Mouse (Mus musculus): ENCODE results near the gene Lrrc3. TPM values are rescaled to one million over a fixed set of nuclear protein-coding genes. Genes with fewer than 3 reads are reported as not detected.
A peak's percentile ranks its signal among the peaks of the same experiment; 100 is the strongest.

Lrrc3 gene
- total RNA-seq, 2 experiments from 2014 or later, result not detected

- ATAC-seq (replicated peaks; ENCODE audit: poor library complexity), result peak; percentile 60
Observed at GRCm38 (mm10) chr10:77878985-77879384, 23.4 kb downstream of the Lrrc3 start.

GRCm38 (mm10) chr10:77869651-77870050, 32.7 kb downstream of the Lrrc3 start:
- no peak for ATAC-seq (replicated peaks; ENCODE audit: poor library complexity)

DNA sequence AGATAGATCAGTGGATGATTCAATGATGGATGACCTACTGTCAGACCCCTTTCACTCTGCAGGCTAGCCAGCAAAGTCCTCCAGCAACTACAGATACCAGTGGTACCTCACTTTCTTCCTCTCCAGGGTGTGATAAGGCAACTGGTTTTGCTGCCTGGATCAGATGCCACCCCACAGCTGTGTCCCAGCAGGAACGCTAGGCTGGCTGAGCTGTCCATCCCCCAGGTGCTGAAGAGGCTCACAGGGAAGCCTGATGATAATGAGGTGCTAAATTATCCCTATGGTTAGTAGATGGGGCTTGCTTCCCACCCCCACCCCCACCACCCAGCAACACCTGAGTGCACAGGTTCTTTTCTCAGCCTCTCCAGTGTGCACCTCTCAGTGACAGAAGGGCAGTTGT, 34.8 kb downstream of the Lrrc3 start:
- no peak for ATAC-seq (replicated peaks; ENCODE audit: poor library complexity)

DNA sequence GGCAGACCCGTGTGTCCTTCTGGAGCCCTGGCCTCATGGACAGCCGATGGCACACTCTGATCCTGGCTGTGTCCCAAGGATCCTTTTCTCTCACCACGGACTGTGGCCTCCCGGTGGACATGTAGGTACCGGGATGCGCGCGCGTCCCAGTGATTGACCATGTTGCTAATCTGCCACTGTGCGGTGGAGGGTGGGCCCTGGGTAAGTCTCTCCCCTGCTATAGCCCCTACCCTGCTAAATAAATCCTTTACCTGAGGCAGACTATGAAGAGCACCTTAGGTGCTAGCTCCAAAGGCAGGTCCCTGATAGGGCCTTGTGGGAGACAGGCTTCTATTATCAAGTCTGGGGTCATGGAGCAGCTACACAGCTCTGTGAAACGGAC, 37.6 kb downstream of the Lrrc3 start:
- no peak for ATAC-seq (replicated peaks; ENCODE audit: poor library complexity)

GRCm38 (mm10) chr10:77864067-77864761, 38.1 kb downstream of the Lrrc3 start:
- peak; percentile 98 for ATAC-seq (replicated peaks; ENCODE audit: poor library complexity)

- no peak for ATAC-seq (replicated peaks; ENCODE audit: poor library complexity)
Observed at GRCm38 (mm10) chr10:77861675-77862074, 40.7 kb downstream of the Lrrc3 start, which contains the start of gene Gm3285. TSS of gene Gm3285 (plus strand) at chr10:77861975.

DNA sequence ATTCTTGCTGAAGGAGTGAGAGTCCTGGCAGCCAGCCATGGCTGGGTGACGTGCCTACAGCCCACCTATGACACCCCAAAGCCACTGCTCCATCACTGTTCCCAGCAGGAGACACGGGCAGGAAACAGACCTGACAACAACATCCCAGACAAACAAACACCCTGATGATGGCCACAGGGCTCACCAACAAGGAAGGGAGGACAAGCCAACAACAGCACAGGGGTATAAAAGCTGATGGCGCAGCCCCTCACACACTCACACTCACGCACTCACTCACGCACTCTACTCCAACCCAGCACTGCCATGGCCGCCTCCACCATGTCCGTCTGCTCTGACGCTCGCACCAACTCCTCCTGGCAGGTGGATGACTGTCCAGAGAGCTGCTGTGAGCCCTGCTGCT, 49.8 kb downstream of the Lrrc3 start, which contains the start of gene Gm10318:
Gene Gm10318 (plus strand): TSS at position 301 of the 400 bp plus-strand sequence.
- ATAC-seq (replicated peaks; ENCODE audit: poor library complexity), result no peak

Other genes with a start within 250 kb of the Lrrc3 start
- 0.12 and 0.96 TPM in 2 replicates for gene Tspear, start 216.0 kb downstream of the Lrrc3 start, total RNA-seq (2015)
- not detected in 2 replicates for gene Tspear, start 216.0 kb downstream of the Lrrc3 start, total RNA-seq (2017)
- not detected in 2 replicates for gene Gm19402, start 211.8 kb downstream of the Lrrc3 start, total RNA-seq (2015)
- not detected in 2 replicates for gene Gm19402, start 211.8 kb downstream of the Lrrc3 start, total RNA-seq (2017)
- gene Gm9508, start 205.3 kb downstream of the Lrrc3 start, total RNA-seq (2015), result not detected in 2 replicates
- gene Gm9508, start 205.3 kb downstream of the Lrrc3 start, total RNA-seq (2017), result not detected in 2 replicates
- gene Gm10272, start 195.9 kb downstream of the Lrrc3 start, total RNA-seq (2015), result not detected in 2 replicates
- not detected in 2 replicates for gene Gm10272, start 195.9 kb downstream of the Lrrc3 start, total RNA-seq (2017)
- gene Gm10024, start 191.1 kb downstream of the Lrrc3 start, total RNA-seq (2015), result not detected in 2 replicates
- gene Gm10024, start 191.1 kb downstream of the Lrrc3 start, total RNA-seq (2017), result not detected in 2 replicates
- gene Gm10142, start 186.7 kb downstream of the Lrrc3 start, total RNA-seq (2015), result not detected in 2 replicates
- not detected in 2 replicates for gene Gm10142, start 186.7 kb downstream of the Lrrc3 start, total RNA-seq (2017)
- not detected in 2 replicates for gene Krtap12-1, start 181.9 kb downstream of the Lrrc3 start, total RNA-seq (2015)
- not detected in 2 replicates for gene Krtap12-1, start 181.9 kb downstream of the Lrrc3 start, total RNA-seq (2017)
- not detected in 2 replicates for gene Gm10100, start 176.1 kb downstream of the Lrrc3 start, total RNA-seq (2015)
- not detected in 2 replicates for gene Gm10100, start 176.1 kb downstream of the Lrrc3 start, total RNA-seq (2017)
- not detected in 2 replicates for gene Gm18596, start 159.9 kb downstream of the Lrrc3 start, total RNA-seq (2015)
- gene Gm18596, start 159.9 kb downstream of the Lrrc3 start, total RNA-seq (2017), result not detected in 2 replicates
- gene Gm9736, start 151.2 kb downstream of the Lrrc3 start, total RNA-seq (2015), result not detected in 2 replicates
- gene Gm9736, start 151.2 kb downstream of the Lrrc3 start, total RNA-seq (2017), result not detected in 2 replicates
- gene Gm3233, start 142.9 kb downstream of the Lrrc3 start, total RNA-seq (2015), result not detected in 2 replicates
- not detected in 2 replicates for gene Gm3233, start 142.9 kb downstream of the Lrrc3 start, total RNA-seq (2017)
- not detected in 2 replicates for gene Gm3238, start 131.2 kb downstream of the Lrrc3 start, total RNA-seq (2015)
- not detected in 2 replicates for gene Gm3238, start 131.2 kb downstream of the Lrrc3 start, total RNA-seq (2017)
- gene Gm7138, start 125.6 kb downstream of the Lrrc3 start, total RNA-seq (2015), result not detected in 2 replicates
- not detected in 2 replicates for gene Gm7138, start 125.6 kb downstream of the Lrrc3 start, total RNA-seq (2017)
- not detected in 2 replicates for gene Gm3250, start 120.0 kb downstream of the Lrrc3 start, total RNA-seq (2015)
- not detected in 2 replicates for gene Gm3250, start 120.0 kb downstream of the Lrrc3 start, total RNA-seq (2017)
- not detected in 2 replicates for gene Gm7137, start 114.3 kb downstream of the Lrrc3 start, total RNA-seq (2015)
- gene Gm7137, start 114.3 kb downstream of the Lrrc3 start, total RNA-seq (2017), result not detected in 2 replicates
- gene Gm9639, start 107.5 kb downstream of the Lrrc3 start, total RNA-seq (2015), result not detected in 2 replicates
- not detected in 2 replicates for gene Gm9639, start 107.5 kb downstream of the Lrrc3 start, total RNA-seq (2017)
- gene Gm19668, start 103.4 kb downstream of the Lrrc3 start, total RNA-seq (2015), result not detected in 2 replicates
- gene Gm19668, start 103.4 kb downstream of the Lrrc3 start, total RNA-seq (2017), result not detected in 2 replicates
- not detected in 2 replicates for gene Gm9507, start 90.7 kb downstream of the Lrrc3 start, total RNA-seq (2015)
- gene Gm9507, start 90.7 kb downstream of the Lrrc3 start, total RNA-seq (2017), result not detected in 2 replicates
- not detected in 2 replicates for gene Gm2696, start 87.9 kb downstream of the Lrrc3 start, total RNA-seq (2015)
- not detected in 2 replicates for gene Gm2696, start 87.9 kb downstream of the Lrrc3 start, total RNA-seq (2017)
- not detected in 2 replicates for gene Krtap10-4, start 75.4 kb downstream of the Lrrc3 start, total RNA-seq (2015)
- gene Krtap10-4, start 75.4 kb downstream of the Lrrc3 start, total RNA-seq (2017), result not detected in 2 replicates
- gene Krtap10-10, start 66.6 kb downstream of the Lrrc3 start, total RNA-seq (2015), result not detected in 2 replicates
- not detected in 2 replicates for gene Krtap10-10, start 66.6 kb downstream of the Lrrc3 start, total RNA-seq (2017)
- gene Gm36176, start 55.7 kb downstream of the Lrrc3 start, total RNA-seq (2015), result not detected in 2 replicates
- not detected in 2 replicates for gene Gm36176, start 55.7 kb downstream of the Lrrc3 start, total RNA-seq (2017)
- not detected in 2 replicates for gene Gm10318, start 49.7 kb downstream of the Lrrc3 start, total RNA-seq (2015)
- gene Gm10318, start 49.7 kb downstream of the Lrrc3 start, total RNA-seq (2017), result not detected in 2 replicates
- gene Gm3285, start 40.6 kb downstream of the Lrrc3 start, total RNA-seq (2015), result not detected in 2 replicates
- gene Gm3285, start 40.6 kb downstream of the Lrrc3 start, total RNA-seq (2017), result not detected in 2 replicates
- 2.7 and 5.1 TPM in 2 replicates for gene Trpm2, start 68.0 kb upstream of the Lrrc3 start, total RNA-seq (2015)
- gene Trpm2, start 68.0 kb upstream of the Lrrc3 start, total RNA-seq (2017), result 1.4 and 2.9 TPM in 2 replicates
- gene 1810043G02Rik, start 76.0 kb upstream of the Lrrc3 start, total RNA-seq (2015), result 6.0 and 6.4 TPM in 2 replicates
- 5.9 and 11.2 TPM in 2 replicates for gene 1810043G02Rik, start 76.0 kb upstream of the Lrrc3 start, total RNA-seq (2017)
- 13.7 and 15.5 TPM in 2 replicates for gene Pfkl, start 107.5 kb upstream of the Lrrc3 start, total RNA-seq (2015)
- 36.1 and 44.2 TPM in 2 replicates for gene Pfkl, start 107.5 kb upstream of the Lrrc3 start, total RNA-seq (2017)
- gene Dnmt3l, start 139.4 kb upstream of the Lrrc3 start, total RNA-seq (2015), result 1.5 and 4.4 TPM in 2 replicates
- gene Dnmt3l, start 139.4 kb upstream of the Lrrc3 start, total RNA-seq (2017), result 1.3 and 3.2 TPM in 2 replicates
- gene Aire, start 141.1 kb upstream of the Lrrc3 start, total RNA-seq (2015), result not detected in 2 replicates
- not detected in 2 replicates for gene Aire, start 141.1 kb upstream of the Lrrc3 start, total RNA-seq (2017)
- gene Icosl, start 166.8 kb upstream of the Lrrc3 start, total RNA-seq (2015), result 3.9 and 6.3 TPM in 2 replicates
- 2.6 and 2.9 TPM in 2 replicates for gene Icosl, start 166.8 kb upstream of the Lrrc3 start, total RNA-seq (2017)

Data from megakaryocyte progenitor cell, adult 5-6 weeks (primary cell).